Mouse (Mus musculus) cerebellum, postnatal 36 days (tissue): ENCODE measurements at regions not wholly inside any gene's neighbourhood (a gene's known extent, or its start where the extent isn't known, plus 50 kb on each side); places are given as distances from the start of the nearest gene placed in this dataset.

Experiments
- DNase-seq, 2 experiments: peaks; one replicate each; pipeline ENCODE4 v3.0.0; 2021 to 2022; ENCODE audit warnings: mixed read lengths in 2 of 2

- DNase-seq, result no peak
These were observed 140.1 kb downstream of the Ppp4r2 start for GRCm38 (mm10) chr6:100973366-100974090.

DNA sequence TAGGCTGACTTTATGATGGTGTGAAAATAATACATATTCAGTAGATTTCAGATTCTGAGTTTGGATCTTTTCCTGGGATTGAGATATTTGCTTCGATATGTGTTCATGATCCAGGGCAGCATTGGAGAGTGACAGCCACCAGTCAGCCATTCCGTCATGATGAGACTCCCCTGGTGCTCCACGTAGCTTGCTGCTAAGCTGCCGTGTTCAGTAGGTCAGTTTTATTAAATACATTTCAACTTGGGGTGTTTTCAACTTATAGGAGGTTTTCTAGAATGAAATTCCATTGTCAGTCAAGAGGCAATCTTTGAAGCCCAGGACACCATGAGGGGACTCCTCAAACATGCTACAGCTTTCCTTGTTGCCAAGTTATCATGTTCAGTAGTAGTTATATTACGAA lies 141.3 kb downstream of the Ppp4r2 start:
- no peak for DNase-seq

GRCm38 (mm10) chr6:100975835-100976234 lies 142.4 kb downstream of the Ppp4r2 start:
- no peak for DNase-seq

GRCm38 (mm10) chr6:100977201-100977691 lies 143.8 kb downstream of the Ppp4r2 start:
- DNase-seq, result no peak

DNA sequence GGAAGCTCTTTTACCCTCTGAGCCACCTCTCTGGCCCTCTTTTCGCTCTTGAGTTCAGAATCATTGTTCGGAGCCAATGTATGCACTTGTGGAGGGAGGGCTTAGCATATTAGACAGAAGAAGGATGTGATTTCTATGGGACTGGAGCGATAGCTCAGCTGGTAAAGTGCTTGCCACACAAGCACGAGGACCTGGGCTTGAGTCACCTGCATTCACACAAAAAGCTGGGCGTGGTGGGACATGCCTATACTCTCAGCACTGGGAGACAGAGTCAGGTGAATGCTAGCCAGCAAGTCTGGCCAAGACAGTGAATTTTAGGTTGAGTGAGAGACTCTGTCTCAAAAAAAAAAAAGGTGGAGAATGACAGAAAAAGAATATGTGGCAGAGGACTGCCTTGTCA lies 144.7 kb downstream of the Ppp4r2 start:
- DNase-seq, result no peak

DNA sequence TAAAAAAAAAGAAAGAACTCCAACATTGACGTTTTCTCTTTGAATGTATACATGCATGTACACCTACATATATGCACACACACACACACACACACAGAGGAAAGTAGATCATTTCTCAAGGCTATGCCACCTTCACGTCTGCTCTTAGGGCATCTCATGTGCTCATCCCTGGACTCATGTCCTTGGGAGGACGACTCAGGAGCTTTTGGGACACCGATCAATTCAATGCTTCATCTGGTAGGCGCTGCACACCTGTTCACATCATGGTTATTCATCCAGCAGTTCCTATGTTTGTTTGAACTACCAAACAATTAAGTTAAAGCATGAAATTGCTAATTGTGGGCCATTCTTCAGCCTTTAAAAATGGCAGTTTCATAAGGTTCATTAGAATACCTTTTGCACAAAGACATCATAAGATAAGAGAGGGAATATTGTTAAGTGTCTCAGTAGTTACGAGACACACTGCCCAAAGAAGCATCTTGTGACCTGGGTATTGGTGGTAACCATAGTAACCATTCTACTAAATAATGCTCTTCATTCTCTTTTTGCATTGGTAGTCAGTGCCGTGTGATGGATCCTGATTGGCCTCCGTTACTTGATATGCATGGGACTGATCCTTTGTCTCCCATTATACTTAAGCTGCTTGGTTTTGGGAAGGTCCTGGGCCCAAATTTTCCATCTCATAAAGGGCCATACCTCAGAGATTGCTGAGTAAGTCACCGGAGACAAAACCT lies 145.5 kb downstream of the Ppp4r2 start:
- no peak for DNase-seq

DNA sequence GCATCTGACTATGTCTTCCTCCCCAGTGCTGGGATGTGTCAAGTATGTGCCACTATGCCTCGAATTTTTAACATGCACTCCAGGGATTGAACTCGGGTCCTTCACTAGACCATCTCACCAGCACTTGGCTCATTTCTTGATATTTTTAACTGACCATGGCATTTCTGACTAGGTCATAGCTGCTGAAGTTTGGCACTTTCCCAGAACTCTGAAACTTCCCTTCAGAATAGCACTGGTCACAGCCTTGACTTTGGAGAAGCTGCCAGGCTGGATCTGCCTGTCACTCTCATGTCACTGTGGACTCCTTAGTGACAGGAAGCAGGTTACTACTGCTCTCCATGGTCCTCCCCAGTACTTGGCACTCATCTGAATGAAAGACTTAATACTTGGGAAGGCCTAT lies 146.7 kb downstream of the Ppp4r2 start:
- DNase-seq, result no peak

DNA sequence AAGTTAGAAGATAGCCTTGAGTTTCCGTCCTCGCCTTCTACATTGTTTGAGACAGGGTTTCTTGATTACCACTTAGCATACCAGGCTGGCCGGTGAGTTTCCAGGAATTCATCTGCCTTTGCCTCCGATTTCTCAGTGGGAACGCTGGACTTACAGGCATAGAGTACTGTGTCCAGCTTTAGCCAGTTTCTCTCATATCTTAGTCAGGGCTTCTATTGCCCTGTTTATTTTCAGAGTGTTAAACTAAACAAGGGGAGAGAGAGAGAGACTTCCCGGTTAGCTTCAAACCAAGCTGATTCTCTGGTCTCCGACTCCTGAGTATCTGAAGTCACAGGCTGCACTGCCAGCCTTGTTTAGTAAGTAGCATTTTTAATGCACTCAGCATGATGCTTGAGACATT lies 151.4 kb downstream of the Ppp4r2 start:
- DNase-seq, result no peak

GRCm38 (mm10) chr6:100985334-100985937 lies 152.0 kb downstream of the Ppp4r2 start:
- DNase-seq, result no peak

DNA sequence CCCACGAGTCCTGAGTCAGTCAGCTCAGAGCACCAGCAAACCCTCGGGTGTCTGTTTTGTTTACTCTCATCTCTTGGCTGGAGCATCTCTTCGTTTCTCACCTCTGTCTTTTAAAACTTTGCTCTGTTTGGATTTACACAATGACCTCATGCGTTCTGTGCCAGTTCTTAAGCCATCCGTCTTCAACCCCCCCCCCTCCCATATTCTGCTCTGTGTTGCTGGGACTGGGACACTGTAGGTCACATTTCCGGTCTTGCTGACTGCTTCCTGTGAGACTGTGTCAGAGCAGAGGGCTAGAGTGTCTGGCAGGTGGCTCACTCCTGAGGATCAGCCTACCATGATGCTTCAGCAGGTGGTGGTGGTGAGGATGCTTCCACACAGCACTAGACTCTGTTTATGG lies 155.1 kb downstream of the Ppp4r2 start:
- DNase-seq, result no peak

GRCm38 (mm10) chr6:100993421-100993820 lies 160.0 kb downstream of the Ppp4r2 start:
- no peak for DNase-seq

DNA sequence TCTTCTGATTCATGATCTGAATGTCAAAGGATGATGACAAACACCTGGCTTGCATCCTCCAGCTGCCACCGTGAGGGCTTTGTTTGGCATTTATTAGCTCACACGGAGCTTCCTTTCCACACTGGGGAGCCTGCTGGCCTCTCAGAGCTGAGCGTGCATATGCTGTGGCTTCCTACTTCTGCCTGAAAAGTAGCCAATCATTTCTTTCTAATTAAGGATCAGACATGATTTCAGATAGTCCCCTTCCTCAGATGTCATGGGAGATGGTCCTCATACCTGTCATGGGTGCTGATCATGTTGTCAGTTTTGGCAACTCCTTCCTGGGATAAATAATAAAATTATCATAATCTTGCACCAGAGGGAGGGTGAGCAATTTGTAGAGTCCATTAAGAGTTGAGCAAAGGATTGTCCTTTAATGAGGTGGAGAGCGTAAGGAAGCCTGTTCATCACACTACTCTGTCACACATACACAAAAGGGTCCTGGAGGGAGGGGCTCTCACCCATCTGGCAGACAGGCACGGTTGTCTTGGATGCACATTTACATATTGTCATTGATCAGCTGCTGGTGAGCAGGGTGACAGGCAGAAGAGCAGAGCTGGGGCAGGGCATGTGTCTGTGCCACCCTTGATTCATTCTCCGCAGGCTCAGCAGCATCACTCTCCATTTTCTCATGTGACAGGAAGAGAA lies 162.6 kb downstream of the Ppp4r2 start:
- DNase-seq, result no peak

GRCm38 (mm10) chr6:100998285-100998684 lies 164.9 kb downstream of the Ppp4r2 start:
- no peak for DNase-seq

- no peak for DNase-seq
These were observed 170.5 kb downstream of the Ppp4r2 start for GRCm38 (mm10) chr6:101003901-101004300.

DNA sequence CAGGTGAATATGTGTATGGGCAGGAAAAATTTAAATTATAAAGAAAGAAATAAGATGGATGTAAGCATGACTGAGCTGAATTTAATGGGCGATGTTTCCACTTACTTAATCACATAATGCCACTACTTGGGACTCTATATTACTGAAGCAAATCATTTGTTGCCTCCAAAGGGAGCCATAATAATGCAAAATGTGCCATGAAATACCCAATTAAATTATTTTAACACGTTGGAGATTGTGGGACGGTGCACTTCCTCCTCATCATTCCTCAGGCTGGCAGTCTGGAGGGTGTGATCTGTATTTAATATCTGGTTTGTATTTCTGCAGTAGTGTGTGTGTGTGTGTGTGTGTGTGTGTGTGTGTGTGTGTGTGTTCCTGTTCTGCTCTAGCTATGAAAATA lies 188.2 kb downstream of the Ppp4r2 start:
- DNase-seq, result no peak

- DNase-seq, result no peak
These were observed 192.4 kb downstream of the Ppp4r2 start for GRCm38 (mm10) chr6:101025816-101026215.

DNA sequence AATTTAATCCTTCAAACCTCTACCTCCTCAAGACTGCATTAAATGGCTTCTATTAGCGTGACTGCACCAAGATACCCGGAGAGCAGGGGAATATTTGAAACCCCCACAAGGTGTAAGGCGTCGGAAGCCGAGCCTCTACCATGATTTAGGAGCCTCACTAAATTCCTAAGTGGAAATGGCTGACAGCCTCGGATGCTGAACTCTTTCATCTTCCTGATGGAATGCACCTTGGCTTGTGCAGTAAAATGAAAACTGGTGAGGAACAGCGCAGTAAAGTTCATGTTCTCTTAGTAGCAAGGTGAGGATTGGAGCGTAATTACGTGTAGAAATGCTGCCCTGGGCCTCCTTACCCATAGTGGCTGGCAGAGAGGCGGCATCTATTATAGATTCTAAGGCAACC lies 194.0 kb downstream of the Ppp4r2 start:
- no peak for DNase-seq

DNA sequence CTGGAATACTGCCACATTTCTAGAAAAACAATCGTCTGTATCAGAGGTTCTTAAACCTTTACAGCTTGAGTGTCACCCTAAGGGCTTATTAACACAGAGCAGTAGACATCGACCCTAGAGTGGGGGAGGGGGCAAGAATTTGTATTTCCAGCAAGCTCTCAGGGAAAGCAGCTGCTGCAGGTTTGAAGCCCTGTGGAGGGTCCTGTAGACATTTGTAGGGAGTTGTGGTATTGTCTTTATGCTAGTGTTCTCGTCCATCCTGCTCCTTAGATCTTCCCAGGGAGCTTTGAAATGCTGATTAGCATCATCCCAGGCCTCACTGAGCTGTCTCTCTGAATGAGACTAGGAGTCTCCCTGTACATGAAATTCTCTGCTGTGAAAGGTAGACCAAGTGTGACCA lies 196.0 kb downstream of the Ppp4r2 start:
- no peak for DNase-seq

DNA sequence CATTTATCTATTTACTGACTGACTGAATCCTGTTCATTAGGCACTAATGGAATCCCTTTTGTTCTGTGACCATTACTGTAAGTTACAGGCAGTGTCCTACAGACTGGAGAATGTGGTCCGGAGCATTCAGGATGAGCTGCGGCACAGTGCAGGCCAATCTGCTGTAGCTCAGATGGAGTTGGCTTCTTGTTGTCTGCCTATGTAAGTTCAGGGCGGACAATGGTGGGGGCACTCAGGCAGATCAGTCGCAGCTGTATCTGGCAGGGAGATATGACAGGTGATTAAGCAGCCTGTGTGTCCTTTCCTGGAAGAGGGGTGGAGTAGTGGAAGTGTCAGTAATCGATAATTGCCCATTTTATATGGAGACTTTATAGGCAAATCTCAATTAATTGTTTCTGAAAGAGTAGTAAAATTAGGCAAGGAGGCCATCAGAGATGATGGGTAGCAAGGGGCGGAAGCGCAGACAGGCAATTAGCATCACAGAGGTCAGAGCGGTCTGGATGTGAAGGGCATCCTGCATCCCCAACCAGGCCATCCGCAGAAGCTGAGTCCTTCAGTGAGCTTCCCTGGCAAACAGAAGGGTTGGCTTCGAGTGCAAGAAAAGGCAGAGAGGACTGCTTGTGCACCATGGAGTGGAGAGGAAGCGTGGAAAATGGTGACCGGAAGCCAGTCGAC lies 197.2 kb downstream of the Ppp4r2 start:
- DNase-seq, result no peak

DNA sequence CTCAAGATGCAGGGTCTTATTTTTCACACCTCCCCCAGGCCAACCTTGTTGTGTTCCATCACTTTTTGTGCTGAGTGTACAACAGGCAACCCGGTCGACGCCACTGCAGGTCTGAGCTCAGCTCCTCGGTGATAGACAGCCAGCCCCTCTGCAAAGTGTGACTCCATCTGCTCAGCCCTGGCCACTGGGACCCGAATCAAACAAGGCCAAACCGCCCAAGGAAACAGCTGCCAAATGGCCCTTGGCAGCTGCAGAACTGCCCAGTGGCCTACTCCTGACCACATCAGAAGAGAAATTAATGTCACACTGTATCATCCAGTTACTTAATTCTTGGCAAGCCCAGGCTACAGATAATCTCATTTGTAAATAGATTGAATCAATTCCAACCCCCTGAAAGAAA lies 213.3 kb downstream of the Ppp4r2 start:
- no peak for DNase-seq

GRCm38 (mm10) chr6:101047195-101047594 lies 213.8 kb downstream of the Ppp4r2 start:
- no peak for DNase-seq

GRCm38 (mm10) chr6:101048431-101048830 lies 215.0 kb downstream of the Ppp4r2 start:
- no peak for DNase-seq
